Mouse (Mus musculus) megakaryocyte, embryonic 14.5 days (primary cell): ENCODE data around the gene Tjp1. TPM values are rescaled to one million over a fixed set of nuclear protein-coding genes. Genes with fewer than 3 reads are reported as not detected.

Experiments
- H3K27me3 ChIP-seq: replicated peaks from 2 replicates; pipeline ENCODE3; 2012; ENCODE audit warnings: inconsistent platforms
- H3K36me3 ChIP-seq: replicated peaks from 2 replicates; pipeline ENCODE3; 2012; ENCODE audit warnings: low read length, inconsistent platforms, mixed read lengths
- H3K4me1 ChIP-seq: 2 replicates; pipeline ENCODE4 v1.6.1; 2012; ENCODE audit warnings: inconsistent platforms
- H3K4me3 ChIP-seq: replicated peaks from 2 replicates; pipeline ENCODE3; 2012; ENCODE audit warnings: moderate library complexity, mild to moderate bottlenecking, inconsistent platforms
- H3K9me3 ChIP-seq: 2 replicates; pipeline ENCODE4 v1.6.1; 2012; ENCODE audit warnings: inconsistent platforms
- FLI1 ChIP-seq: IDR thresholded peaks from 2 replicates; pipeline ENCODE4 v1.6.1; 2012; ENCODE audit warnings: low read length, inconsistent platforms, mixed read lengths
- GATA1 ChIP-seq: IDR thresholded peaks from 3 replicates; pipeline ENCODE4 v1.6.1; 2012; ENCODE audit warnings: mixed read lengths, low read length, inconsistent platforms, borderline replicate concordance
- polyA plus RNA-seq: library from polyadenylated mRNA; stranded (reverse); fragments of >175 nt; gene quantifications from 2 replicates; pipeline ENCODE4 v1.2.3, GENCODE M21; 2012; ENCODE audit warnings: low replicate concordance; ENCODE audit not compliant: insufficient read depth

The Tjp1 gene
- polyA plus RNA-seq, 1 experiment, result 0.83 TPM

DNA sequence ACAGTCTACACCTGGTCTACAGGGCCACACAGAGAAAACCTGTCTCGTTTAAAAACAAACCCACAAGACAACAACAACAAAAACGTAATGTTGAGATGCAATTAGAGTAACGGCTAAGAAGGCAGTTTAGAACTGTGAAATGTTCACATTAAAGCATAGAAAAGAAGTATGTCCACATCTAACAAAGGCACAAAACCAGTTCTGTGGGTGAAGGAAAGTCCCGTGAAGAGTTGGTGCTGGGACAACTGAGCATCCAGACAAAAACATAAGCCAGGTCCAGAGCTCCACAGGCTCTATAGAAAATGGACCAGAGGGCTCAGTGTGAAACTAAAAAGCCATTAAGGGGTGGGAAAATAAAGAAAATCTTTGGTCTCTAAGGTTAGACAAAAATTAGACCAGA is 131.7 kb downstream of the Tjp1 start:
- Histone ChIP-seq H3K9me3 (peaks cover 3% of the 10 kb centered on the region; the same call in 1 of the 2 replicates), H3K27me3 (peaks cover 43% of the 10 kb centered on the region), H3K4me3 (no peak overlapping the region), H3K4me1 (peaks cover 9% of the 10 kb centered on the region), H3K36me3 (no peaks in the 10 kb centered on the region)
- TF ChIP-seq GATA1 (no peak), FLI1 (no peak)

DNA sequence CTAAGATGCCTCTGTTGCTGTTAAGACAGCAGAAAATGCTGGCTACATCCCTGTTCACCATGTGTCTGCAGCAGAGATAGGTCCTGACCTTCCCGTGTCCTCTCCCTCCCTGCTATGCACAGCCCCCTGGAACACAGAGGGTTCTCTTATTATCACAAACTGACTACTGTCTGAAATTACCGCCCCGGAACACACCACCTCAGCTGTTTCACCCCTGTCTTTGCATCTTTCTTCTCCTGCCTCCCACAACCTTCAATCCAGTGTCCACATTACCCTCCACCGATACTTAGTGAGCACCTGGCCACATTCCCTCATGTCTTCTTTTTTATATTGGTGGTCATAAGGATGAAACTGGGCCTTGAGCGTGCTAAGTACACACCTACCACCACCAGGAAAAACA is 132.4 kb downstream of the Tjp1 start:
- TF ChIP-seq GATA1, result no peak
- no peak for TF ChIP-seq FLI1
- H3K4me1 ChIP-seq, result peaks cover 9% of the 10 kb centered on the region
- H3K4me3 ChIP-seq, result no peak overlapping the region
- H3K36me3 ChIP-seq, result no peaks in the 10 kb centered on the region
- peaks cover 5% of the 10 kb centered on the region; the same call in 1 of the 2 replicates for H3K9me3 ChIP-seq
- peaks cover 46% of the 10 kb centered on the region for H3K27me3 ChIP-seq

DNA sequence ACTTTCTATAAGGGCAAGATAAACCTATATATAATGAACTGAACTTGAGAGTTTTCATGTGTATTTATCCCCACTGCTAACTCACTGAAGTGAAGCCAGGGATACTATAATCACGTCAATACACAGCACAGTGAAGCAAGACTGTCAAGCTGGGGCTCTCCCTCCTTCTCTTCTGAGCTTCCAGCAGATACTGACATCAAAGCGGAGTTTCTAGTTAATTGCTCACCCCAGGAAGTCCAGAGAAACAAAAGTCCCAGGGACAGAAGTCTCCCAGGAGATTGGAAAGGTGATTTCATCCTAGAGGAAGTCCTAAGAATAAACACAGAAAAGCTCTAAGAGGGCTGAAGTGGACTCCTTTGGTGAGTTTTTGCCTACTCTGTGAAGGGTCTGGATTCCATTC is 132.9 kb downstream of the Tjp1 start:
- Histone ChIP-seq H3K4me3 (no peak overlapping the region), H3K27me3 (peaks cover 48% of the 10 kb centered on the region), H3K4me1 (peaks cover 9% of the 10 kb centered on the region), H3K9me3 (peaks cover 5% of the 10 kb centered on the region; the same call in 1 of the 2 replicates), H3K36me3 (no peaks in the 10 kb centered on the region)
- no peak for TF ChIP-seq FLI1
- TF ChIP-seq GATA1, result no peak

DNA sequence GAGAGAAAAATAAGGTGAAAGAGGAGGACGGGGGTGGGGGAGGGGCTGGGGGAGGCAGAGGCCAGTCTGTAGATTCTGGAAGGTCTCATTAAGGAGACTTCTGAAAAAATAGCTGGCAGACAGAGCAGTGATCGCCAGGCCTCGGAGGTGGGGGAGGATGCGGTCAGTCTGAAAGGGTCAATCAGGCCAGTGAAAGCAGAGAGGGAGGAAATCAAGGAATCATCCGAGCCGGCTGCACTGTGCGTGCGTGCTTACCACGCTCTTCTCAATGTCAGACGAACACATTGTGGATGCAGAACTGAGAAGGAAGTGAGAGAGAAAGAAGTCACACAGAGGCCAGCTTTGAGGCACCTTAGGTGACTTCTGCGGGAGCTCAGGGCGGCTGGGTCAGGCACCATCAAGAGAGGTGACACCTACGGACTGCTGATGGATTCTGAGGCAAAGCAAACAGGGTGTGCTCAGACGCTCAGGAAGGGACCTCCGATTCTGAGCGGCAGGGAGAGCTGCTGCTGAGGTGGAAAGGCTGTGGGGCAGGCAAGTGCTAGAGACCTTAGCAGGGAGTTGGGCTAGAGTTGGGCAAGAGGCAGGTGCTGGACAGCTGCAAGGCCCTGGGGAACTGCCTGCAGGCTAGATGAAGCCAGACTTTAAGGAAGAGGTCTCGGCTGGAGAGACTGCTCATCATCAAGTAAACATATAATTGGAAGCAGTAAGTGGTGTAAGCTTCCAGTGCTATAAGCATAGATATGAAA is 133.7 kb downstream of the Tjp1 start:
- H3K27me3 ChIP-seq, result peaks cover 50% of the 10 kb centered on the region

DNA sequence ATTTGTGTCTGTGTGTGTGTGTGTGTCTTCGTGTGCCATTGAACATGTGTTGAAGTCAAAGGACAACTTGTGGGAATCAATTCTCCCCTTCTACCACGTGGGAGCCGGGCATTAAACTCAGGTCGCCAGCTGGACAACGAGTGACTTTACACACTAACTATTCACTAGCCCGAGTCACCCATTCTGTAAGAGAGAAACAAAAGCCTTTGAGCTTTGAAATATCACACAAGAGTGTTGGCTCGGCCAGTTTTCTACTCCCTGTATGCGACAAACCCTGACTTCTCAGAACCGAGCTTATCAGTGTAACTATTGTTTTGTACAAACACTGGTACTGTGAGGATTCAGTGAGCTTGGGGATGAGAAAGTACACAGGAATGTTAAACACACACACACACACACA is 134.6 kb downstream of the Tjp1 start:
- Histone ChIP-seq H3K4me1 (peaks cover 6% of the 10 kb centered on the region), H3K4me3 (no peak overlapping the region), H3K9me3 (peaks cover 5% of the 10 kb centered on the region; the same call in 1 of the 2 replicates), H3K27me3 (peaks cover 58% of the 10 kb centered on the region), H3K36me3 (no peaks in the 10 kb centered on the region)
- no peak for TF ChIP-seq FLI1
- no peak for TF ChIP-seq GATA1

More for the DNA sequence above, 133.7 kb downstream of the Tjp1 start:
- H3K36me3 ChIP-seq, result no peaks in the 10 kb centered on the region
- H3K4me1 ChIP-seq, result peaks cover 6% of the 10 kb centered on the region
- H3K4me3 ChIP-seq, result peak overlapping the region; percentile 23
- TF ChIP-seq GATA1 (no peak), FLI1 (no peak)
- peaks cover 5% of the 10 kb centered on the region; the same call in 1 of the 2 replicates for H3K9me3 ChIP-seq

DNA sequence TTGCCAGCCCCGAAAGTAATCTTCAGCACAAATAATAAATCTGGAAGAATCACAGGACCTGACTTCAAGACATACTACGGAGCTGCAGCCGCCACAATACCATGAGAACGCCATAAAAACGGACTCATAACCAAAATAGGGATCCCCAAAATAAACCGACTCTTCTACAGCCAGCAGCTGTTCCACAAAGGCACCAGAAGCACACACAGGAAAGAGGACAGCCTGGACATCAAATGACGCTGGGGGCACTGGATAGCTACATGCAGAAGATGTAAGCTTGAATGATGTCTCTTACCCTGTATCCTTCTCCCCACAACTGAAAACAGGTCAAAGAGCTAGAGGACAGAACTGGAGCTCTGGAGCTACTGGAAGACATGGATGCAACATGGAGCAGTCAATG is 138.0 kb downstream of the Tjp1 start:
- H3K4me1 ChIP-seq, result peaks cover 6% of the 10 kb centered on the region
- H3K27me3 ChIP-seq, result peaks cover 66% of the 10 kb centered on the region
- TF ChIP-seq FLI1, result no peak
- TF ChIP-seq GATA1, result no peak
- H3K9me3 ChIP-seq, result peaks cover 10% of the 10 kb centered on the region
- H3K36me3 ChIP-seq, result no peaks in the 10 kb centered on the region
- H3K4me3 ChIP-seq, result no peak overlapping the region

DNA sequence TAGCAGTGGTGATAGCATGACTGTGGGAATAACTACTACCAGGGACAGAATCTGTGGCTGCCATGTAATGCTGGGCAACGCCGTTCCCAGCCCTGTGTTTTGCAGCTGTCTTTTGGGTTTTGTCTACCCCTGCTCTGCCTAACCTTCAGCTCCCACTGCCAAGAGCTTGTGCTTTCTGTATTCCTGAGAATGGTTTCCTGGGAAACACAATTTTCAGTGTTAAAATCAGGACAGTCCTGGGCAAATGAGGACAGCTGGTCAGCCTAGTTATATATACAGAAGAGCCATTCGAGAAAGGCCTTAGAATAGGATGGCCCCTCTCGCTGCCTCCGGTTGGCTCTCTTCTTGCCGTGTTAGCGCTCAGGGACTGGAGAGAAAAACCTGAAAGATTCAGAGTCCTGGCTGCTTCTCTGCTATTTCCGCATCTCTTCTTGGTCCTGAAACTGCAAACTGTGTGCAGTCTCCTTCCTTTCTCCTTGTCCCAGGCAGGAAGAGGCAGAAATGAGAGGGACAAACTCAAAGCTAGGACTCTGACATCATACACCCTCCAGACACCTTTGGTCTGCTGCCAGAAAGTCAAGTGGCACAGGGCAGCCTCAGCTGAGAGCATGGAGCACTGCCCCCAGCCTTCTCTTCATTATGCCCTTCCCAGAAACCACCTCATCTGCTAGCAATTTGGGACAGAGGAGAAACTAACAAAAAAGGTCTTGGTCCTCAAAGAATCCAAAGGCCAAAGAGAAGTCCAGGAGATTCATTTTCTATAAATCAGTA is 139.2 kb downstream of the Tjp1 start:
- H3K4me3 ChIP-seq, result no peak overlapping the region
- no peaks in the 10 kb centered on the region for H3K4me1 ChIP-seq
- TF ChIP-seq FLI1 (no peak), GATA1 (no peak)
- H3K27me3 ChIP-seq, result peaks cover 65% of the 10 kb centered on the region
- no peaks in the 10 kb centered on the region for H3K36me3 ChIP-seq
- peaks cover 10% of the 10 kb centered on the region for H3K9me3 ChIP-seq

DNA sequence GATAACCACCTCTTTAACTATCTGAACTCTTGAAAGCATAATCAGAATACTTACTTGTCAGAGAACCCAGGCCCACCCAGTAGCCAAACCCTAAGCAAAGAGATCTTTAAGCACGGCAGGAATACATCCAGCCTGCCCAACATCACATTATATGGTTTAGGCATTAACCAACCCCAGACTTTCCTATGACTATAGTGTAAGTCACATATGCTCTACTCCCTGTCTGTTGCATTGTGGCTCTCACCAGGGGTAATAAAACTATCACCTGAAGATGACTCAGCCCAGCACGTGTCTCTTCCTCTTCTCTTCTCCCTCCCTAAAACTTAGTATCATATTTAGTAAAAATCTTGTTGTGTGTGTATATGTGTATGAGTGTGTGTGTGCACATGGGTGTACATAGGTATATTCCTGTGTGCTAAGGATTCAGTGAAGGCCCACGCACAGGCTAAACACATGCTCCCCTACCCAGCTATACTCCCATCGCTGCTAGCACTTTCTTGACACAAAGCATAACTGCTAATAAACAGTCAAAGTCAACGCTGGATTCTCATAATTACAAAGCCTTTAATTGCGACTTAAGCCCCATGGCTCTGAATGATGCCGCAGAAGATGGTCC is 139.9 kb downstream of the Tjp1 start:
- Histone ChIP-seq H3K9me3 (peaks cover 10% of the 10 kb centered on the region), H3K36me3 (no peaks in the 10 kb centered on the region), H3K27me3 (peaks cover 66% of the 10 kb centered on the region), H3K4me3 (no peak overlapping the region), H3K4me1 (peaks cover 6% of the 10 kb centered on the region; the same call in 1 of the 2 replicates)
- TF ChIP-seq FLI1 (no peak), GATA1 (no peak)

DNA sequence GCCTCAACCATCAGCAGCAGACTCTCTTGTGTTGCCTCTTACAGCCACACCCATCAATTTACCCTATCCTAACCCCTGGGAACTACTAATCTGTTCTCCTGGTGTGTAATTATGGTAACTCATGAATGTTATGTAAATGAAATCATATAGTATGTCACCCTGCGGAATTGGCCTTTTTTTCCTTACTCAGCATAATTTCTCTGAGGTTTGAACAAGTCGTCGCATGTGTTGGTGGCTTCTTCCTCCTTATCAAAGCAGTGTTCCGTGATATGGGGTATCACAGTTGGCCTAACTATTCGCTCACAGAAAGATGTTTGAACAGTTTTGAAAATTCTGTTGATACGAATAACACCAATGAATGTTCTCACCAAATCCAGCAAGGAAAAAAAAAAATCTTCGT is 142.8 kb downstream of the Tjp1 start:
- no peak overlapping the region for H3K4me3 ChIP-seq
- H3K36me3 ChIP-seq, result no peaks in the 10 kb centered on the region
- peaks cover 74% of the 10 kb centered on the region for H3K27me3 ChIP-seq
- TF ChIP-seq FLI1 (no peak), GATA1 (no peak)
- peaks cover 6% of the 10 kb centered on the region; the same call in 1 of the 2 replicates for H3K4me1 ChIP-seq
- H3K9me3 ChIP-seq, result peaks cover 5% of the 10 kb centered on the region
